23 mouse cellular contexts compared by ENCODE assay signal in the genomic region with DNA sequence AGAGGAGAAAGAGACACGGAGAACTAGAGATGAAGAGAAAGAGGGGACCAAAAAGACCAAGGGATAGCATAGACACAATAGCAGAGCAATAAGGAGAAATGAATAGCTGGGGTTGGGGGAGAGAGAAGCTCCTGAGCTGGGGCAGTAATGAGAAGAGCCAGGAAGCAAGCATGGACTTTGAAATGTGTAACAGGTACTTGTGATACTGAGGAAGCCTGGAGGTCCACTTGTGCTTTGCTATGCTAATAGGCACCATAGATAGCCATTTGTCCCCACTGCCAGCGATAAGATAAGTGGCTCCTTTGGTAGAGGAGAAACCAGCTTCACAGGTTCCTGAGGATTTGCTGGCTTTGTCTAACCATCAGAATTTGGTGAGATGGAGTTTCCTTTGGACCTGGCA.
"Had no signal": no experiment of that assay in that cellular context is flagged by ENCODE, and none has a peak within 500 bp of the region (broad histone marks: within the 10 kb centered on the region; RNA-seq: fewer than 3 reads in every experiment).

No protein-coding gene starts in this region.

- DNase-seq: gastrocnemius, adult 2 months; gastrocnemius, postnatal 10 days; gastrocnemius, postnatal 25 days; heart, adult 18-20 months; heart, postnatal 10 days; heart, postnatal 4 days; kidney, adult 11 months; kidney, postnatal 14 days; left cerebral cortex, postnatal 4 days had no signal

- H3K9me3 ChIP-seq: heart, embryonic 10.5 days; heart, embryonic 12.5 days; hindbrain, embryonic 10.5 days; hindbrain, embryonic 12.5 days; kidney, embryonic 15.5 days; limb, embryonic 13.5 days; limb, embryonic 15.5 days; liver, embryonic 12.5 days had no signal

- H3K4me1 ChIP-seq: heart, embryonic 12.5 days; hindbrain, embryonic 10.5 days; hindbrain, embryonic 12.5 days; kidney, embryonic 15.5 days; limb, embryonic 15.5 days had no signal

- H3K27me3 ChIP-seq: hindbrain, embryonic 12.5 days; kidney, embryonic 15.5 days; limb, embryonic 13.5 days; limb, embryonic 15.5 days had no signal

- H3K4me3 ChIP-seq: gastrocnemius, adult 2 months; heart, embryonic 10.5 days; heart, embryonic 12.5 days; hindbrain, embryonic 10.5 days; hindbrain, embryonic 12.5 days; kidney, embryonic 15.5 days; left cerebral cortex, adult 2 months; limb, embryonic 13.5 days; limb, embryonic 15.5 days; liver, embryonic 12.5 days had no signal

- H3K9ac ChIP-seq: heart, embryonic 12.5 days; hindbrain, embryonic 12.5 days; hindbrain, embryonic 14.5 days; kidney, embryonic 15.5 days; limb, embryonic 13.5 days; limb, embryonic 15.5 days; liver, embryonic 12.5 days; liver, embryonic 14.5 days had no signal

- ATAC-seq: hindbrain, embryonic 16.5 days; inflammation-experienced regulatory T-cells, adult 6 months; liver, embryonic 12.5 days had no signal

- H3K36me3 ChIP-seq: heart, embryonic 10.5 days; heart, embryonic 12.5 days; hindbrain, embryonic 10.5 days; hindbrain, embryonic 12.5 days; kidney, embryonic 15.5 days; limb, embryonic 13.5 days; limb, embryonic 15.5 days; liver, embryonic 12.5 days had no signal

- H3K27ac ChIP-seq: gastrocnemius, adult 2 months; heart, embryonic 10.5 days; hindbrain, embryonic 10.5 days; hindbrain, embryonic 12.5 days; hindbrain, embryonic 14.5 days; kidney, embryonic 15.5 days; kidney, postnatal 0 days; left cerebral cortex, adult 2 months; limb, embryonic 13.5 days; limb, embryonic 15.5 days; liver, embryonic 12.5 days; liver, embryonic 14.5 days had no signal

- H3K4me2 ChIP-seq: heart, embryonic 12.5 days; hindbrain, embryonic 12.5 days; hindbrain, embryonic 14.5 days; kidney, embryonic 15.5 days; limb, embryonic 13.5 days; limb, embryonic 15.5 days; liver, embryonic 12.5 days had no signal
